Mouse (Mus musculus) adrenal gland, postnatal 10 days (tissue): ENCODE results near the gene Srebf2. TPM values are rescaled to one million over a fixed set of nuclear protein-coding genes. Genes with fewer than 3 reads are reported as not detected.
"Not testable (repeated sequence)": the region's sequence is repeated elsewhere in the genome, so short reads cannot be mapped to it uniquely, and the experiment has no call there.

Experiments used
- DNase-seq: peaks from one replicate; pipeline ENCODE4 v3.0.0; 2021; ENCODE audit warnings: mixed read lengths
- microRNA-seq: library from miRNA; unstranded; fragments of <30 nt; microRNA quantifications from one replicate; pipeline ENCODE4 v1.2.0, GENCODE M21; 2021
- total RNA-seq, 2 experiments: library from RNA; stranded (reverse); gene quantifications; 2 replicates each; pipeline ENCODE4 v1.2.3; 2021

Srebf2 gene
- total RNA-seq, 2 experiments from 2014 or later: 44.6 to 47.5 TPM

DNA sequence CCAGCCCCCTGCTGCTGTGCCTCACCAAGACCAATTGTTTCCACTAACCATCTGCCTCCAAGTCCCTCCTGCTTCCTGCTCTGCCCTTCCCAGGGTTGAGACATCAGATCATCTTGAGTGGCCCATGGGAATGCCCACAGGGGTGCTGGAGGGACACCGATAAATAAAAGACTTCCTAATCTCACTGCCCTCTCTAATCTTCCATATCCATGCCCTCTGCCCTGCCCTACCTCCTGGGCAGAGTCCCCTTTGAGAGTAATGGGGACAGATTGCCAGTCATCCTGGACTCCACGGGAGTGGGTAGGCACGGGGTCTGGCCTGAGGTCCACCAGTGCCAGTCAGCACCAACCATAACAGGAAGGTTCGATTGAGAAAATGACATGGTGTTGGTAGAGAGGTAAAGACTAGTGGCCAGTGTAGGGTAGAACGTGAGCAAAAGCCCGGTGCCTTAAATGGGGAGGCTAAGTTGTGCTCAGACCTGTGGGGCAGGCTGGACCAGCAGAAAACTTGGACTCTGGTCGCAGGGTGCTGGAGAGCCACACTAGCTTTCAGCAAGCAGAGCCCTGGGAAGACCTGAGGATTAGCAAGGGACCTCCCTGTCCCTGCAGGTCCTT, 77.7 kb downstream of the Srebf2 start:
- DNase-seq: no peak

DNA sequence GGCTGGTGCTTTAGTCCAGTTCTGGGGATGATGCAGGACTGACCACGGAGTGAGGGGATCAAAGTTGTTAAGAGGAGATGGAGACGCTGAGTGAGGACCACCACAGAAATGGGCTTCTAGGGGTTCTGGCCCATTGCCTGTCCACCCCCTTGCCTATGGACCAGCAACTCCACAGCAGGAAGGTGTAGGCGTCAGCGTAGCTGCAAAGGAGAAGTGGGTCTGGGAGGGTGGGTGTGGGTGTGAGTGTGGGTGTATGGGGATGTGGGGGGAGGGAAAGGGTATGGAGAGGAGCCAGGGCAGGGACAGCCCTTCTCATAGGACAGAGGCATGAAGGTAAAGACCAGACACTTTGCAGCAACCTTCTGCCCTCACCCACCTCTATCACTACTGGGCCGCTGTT, 78.8 kb downstream of the Srebf2 start:
- no peak for DNase-seq

DNA sequence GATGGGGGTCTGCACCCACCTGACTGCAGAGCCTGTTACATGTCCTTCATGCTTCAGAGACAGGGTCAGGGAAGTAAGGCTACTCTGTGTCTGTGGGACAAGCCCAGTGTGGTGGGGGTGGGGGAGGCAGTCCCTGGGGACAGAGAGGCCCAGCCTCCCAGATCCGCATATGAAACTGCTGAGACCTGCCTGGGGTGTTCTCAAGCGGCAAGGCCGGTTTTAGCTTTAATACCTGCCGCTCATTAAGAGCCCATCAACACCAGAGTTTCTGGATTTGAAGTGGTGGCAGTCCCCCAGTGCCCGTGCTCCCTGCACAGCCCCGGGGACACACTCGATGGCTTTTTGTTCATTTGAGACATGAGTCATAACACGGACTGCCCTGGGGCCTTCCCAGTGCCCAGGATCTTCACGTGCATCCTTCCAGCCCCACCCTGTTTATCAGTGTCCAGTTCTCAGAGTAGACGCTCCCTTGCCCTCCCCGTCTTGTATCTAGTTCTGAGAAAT, 82.6 kb downstream of the Srebf2 start:
- no peak for DNase-seq

GRCm38 (mm10) chr15:82230098-82230611, 83.2 kb downstream of the Srebf2 start:
- no peak for DNase-seq

- DNase-seq: no peak
Measured at GRCm38 (mm10) chr15:82231100-82231499, 84.1 kb downstream of the Srebf2 start.

- DNase-seq: peak; percentile 40
Measured at GRCm38 (mm10) chr15:82231591-82232378, 84.8 kb downstream of the Srebf2 start.

DNA sequence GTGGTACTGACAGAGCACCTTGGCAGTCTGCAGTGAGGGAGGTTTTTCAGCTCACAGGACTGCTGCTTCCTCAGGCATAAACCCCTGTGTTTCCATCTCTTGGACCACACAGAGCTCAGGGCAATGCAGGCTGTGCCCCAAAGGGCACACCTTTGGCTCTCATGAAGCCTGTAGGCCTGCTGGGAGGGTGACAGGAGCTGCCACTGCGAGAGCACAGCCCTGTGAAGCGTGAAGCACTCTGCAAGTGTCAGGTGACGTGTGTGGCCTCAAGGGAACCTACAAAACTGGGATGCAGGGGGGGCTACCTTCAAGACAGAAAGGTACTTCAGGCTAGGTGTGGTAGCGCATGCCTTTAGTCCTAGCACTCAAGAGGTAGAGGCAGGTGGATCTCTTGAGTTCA, 85.7 kb downstream of the Srebf2 start:
- DNase-seq: no peak

- DNase-seq: no peak
Measured at GRCm38 (mm10) chr15:82235661-82236060, 88.7 kb downstream of the Srebf2 start.

- peak; percentile 86 for DNase-seq
Measured at GRCm38 (mm10) chr15:82236565-82236964, 89.6 kb downstream of the Srebf2 start.

- no peak for DNase-seq
Measured at GRCm38 (mm10) chr15:82243311-82243710, 96.3 kb downstream of the Srebf2 start.

GRCm38 (mm10) chr15:82243742-82244114, 96.7 kb downstream of the Srebf2 start:
- DNase-seq: no peak

GRCm38 (mm10) chr15:82244115-82244804, 97.3 kb downstream of the Srebf2 start, which contains the start of gene Cenpm:
Cenpm (minus strand) TSS chr15:82244748.
- DNase-seq: peak; percentile 95

DNA sequence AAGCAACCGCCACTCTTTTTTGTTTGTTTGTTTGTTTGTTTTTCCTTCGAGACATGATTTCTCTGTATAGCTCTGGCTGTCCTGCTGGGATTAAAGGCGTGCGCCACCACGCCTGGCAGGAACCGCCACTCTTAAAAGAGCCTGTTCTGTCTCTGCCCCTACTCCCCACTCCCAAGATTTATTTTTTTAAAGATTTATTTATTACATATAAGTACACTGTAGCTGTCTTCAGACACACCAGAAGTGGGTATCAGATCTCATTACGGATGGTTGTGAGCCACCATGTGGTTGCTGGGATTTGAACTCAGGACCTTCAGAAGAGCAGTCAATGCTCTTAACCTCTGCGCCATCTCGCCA, 97.8 kb downstream of the Srebf2 start:
- DNase-seq: not testable (repeated sequence)

- DNase-seq: peak; percentile 63
Measured at GRCm38 (mm10) chr15:82247131-82247776, 100.3 kb downstream of the Srebf2 start.

DNA sequence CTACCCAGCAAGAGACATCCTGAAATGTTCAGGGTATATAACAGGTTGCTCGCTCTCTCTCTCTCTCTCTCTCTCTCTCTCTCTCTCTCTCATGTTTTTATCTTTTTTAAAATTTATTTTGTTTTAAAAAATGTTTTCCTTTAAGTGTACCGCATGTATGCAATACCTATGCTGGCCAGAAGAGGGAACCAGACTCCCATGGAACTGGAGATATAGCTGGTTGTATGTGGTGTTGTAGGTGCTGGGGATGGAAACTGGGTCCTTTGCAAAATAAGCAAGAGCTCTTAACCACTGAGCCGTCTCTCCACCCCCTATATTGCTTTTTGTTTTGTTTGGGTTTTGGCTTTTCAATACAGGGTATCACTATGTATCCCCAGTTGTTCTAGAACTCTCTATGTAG, 104.6 kb downstream of the Srebf2 start:
- DNase-seq: no peak

GRCm38 (mm10) chr15:82252097-82252496, 105.1 kb downstream of the Srebf2 start, which contains the start of gene 1500009C09Rik:
1500009C09Rik (plus strand) TSS chr15:82252397.
- no peak for DNase-seq

Small RNAs within 50 kb of the gene (microRNA-seq; reads per million reads assigned to microRNA genes)
- 26.3 reads per million, percentile 30 among the genes with 10 or more reads in this experiment for gene Mir33

Other genes starting within 250 kb of the Srebf2 start
- gene Polr3h, start 220.9 kb upstream of the Srebf2 start, total RNA-seq: 10 to 100 TPM; 15.5 to 19.1 TPM
- gene Csdc2, start 210.4 kb upstream of the Srebf2 start, total RNA-seq: 10 to 100 TPM; 16.9 to 27.9 TPM
- gene Pmm1, start 186.3 kb upstream of the Srebf2 start, total RNA-seq: 10 to 100 TPM; 81.4 to 94.8 TPM
- not detected for gene 1700029P11Rik, start 166.6 kb upstream of the Srebf2 start, total RNA-seq
- gene Xrcc6, start 159.3 kb upstream of the Srebf2 start, total RNA-seq: 100 to 1,000 TPM; 122 to 139 TPM
- 10 to 100 TPM; 51.9 to 60.3 TPM for gene Desi1, start 113.3 kb upstream of the Srebf2 start, total RNA-seq
- 10 to 100 TPM; 76.1 to 84.1 TPM for gene Snu13, start 99.6 kb upstream of the Srebf2 start, total RNA-seq
- not detected for gene 4930407I10Rik, start 88.0 kb upstream of the Srebf2 start, total RNA-seq
- 1 to 10 TPM in 1 of 2 experiments, under 1 TPM in 1; 0.93 to 2.0 TPM for gene Mei1, start 77.2 kb upstream of the Srebf2 start, total RNA-seq
- 1 to 10 TPM; 8.6 to 8.7 TPM for gene Ccdc134, start 19.3 kb upstream of the Srebf2 start, total RNA-seq
- gene Shisa8, start 65.6 kb downstream of the Srebf2 start, total RNA-seq: under 1 TPM; 0.12 to 0.45 TPM
- gene Tnfrsf13c, start 77.2 kb downstream of the Srebf2 start, total RNA-seq: 1 to 10 TPM; 2.1 to 2.7 TPM
- gene Cenpm, start 97.6 kb downstream of the Srebf2 start, total RNA-seq: 10 to 100 TPM; 11.7 to 12.0 TPM
- gene 1500009C09Rik, start 105.2 kb downstream of the Srebf2 start, total RNA-seq: under 1 TPM; 0.27 to 1.00 TPM
- gene Sept3, start 127.7 kb downstream of the Srebf2 start, total RNA-seq: 1 to 10 TPM; 3.5 to 6.0 TPM
- gene Wbp2nl, start 151.8 kb downstream of the Srebf2 start, total RNA-seq: under 1 TPM in 1 of 2 experiments, not detected in 1; 0.48 TPM
- 10 to 100 TPM; 57.0 to 62.5 TPM for gene Naga, start 191.7 kb downstream of the Srebf2 start, total RNA-seq
- gene Pheta2, start 191.8 kb downstream of the Srebf2 start, total RNA-seq: 1 to 10 TPM; 3.5 to 3.7 TPM
- gene Smdt1, start 191.8 kb downstream of the Srebf2 start, total RNA-seq: 100 to 1,000 TPM; 159 to 168 TPM
- 100 to 1,000 TPM; 629 to 669 TPM for gene Ndufa6, start 207.1 kb downstream of the Srebf2 start, total RNA-seq
- gene Cyp2d22, start 233.1 kb downstream of the Srebf2 start, total RNA-seq: 10 to 100 TPM; 32.2 to 35.4 TPM
- gene Cyp2d11, start 246.8 kb downstream of the Srebf2 start, total RNA-seq: under 1 TPM in 1 of 2 experiments, not detected in 1; 0.69 TPM